In the genomic region with DNA sequence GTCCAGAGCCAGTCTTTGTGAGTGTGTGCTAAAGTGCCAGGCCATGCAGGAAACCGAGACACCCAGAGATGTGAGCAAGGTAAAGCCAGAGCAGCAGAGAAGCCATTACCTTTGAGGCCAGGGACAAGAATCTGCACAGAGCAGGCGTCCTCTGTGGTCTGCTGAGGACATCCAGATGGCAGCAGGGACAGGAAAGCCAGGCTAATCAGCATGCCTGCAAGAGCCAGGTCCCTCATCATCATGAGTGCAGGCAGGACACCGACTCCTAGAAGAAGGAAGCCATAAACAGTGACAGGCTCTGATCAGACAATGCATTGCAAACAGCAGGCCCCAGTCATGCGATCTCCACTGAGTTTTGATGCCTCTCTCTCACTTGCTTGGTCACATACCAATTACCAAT, we compare ENCODE assay signal across 32 mouse cellular contexts. TPM values are rescaled to one million over a fixed set of nuclear protein-coding genes. Genes with fewer than 3 reads are reported as not detected.
"Had no signal": no experiment of that assay in that cellular context is flagged by ENCODE, and none has a peak within 500 bp of the region (broad histone marks: within the 10 kb centered on the region; RNA-seq: fewer than 3 reads in every experiment).

No protein-coding gene starts in this region.

- H3K4me3 ChIP-seq: gastrocnemius, adult 2 months; heart, embryonic 10.5 days; heart, embryonic 12.5 days; hindbrain, embryonic 13.5 days; left cerebral cortex, adult 2 months; limb, embryonic 10.5 days; limb, embryonic 12.5 days; liver, embryonic 12.5 days had no signal

- H3K27ac ChIP-seq: gastrocnemius, adult 2 months; heart, embryonic 10.5 days; hindbrain, embryonic 13.5 days; left cerebral cortex, adult 2 months; limb, embryonic 10.5 days; limb, embryonic 12.5 days; liver, embryonic 12.5 days had no signal

- DNase-seq: gastrocnemius, adult 2 months; gastrocnemius, postnatal 10 days; gastrocnemius, postnatal 25 days; heart, adult 18-20 months; heart, postnatal 10 days; heart, postnatal 4 days; kidney, adult 18-20 months; kidney, adult 8-10 months; kidney, postnatal 10 days; kidney, postnatal 25 days; kidney, postnatal 4 days had no signal

- H3K27me3 ChIP-seq: heart, embryonic 12.5 days; hindbrain, embryonic 13.5 days; limb, embryonic 12.5 days; liver, embryonic 12.5 days had no signal

- H3K9ac ChIP-seq: heart, embryonic 12.5 days; hindbrain, embryonic 13.5 days; limb, embryonic 12.5 days; liver, embryonic 12.5 days had no signal

- H3K4me2 ChIP-seq: heart, embryonic 12.5 days; hindbrain, embryonic 13.5 days; limb, embryonic 12.5 days; liver, embryonic 12.5 days had no signal

- H3K4me1 ChIP-seq: limb, embryonic 10.5 days; limb, embryonic 12.5 days had no signal

- ATAC-seq: hindbrain, embryonic 16.5 days; inflammation-experienced regulatory T-cells, adult 6 months; intestine, embryonic 16.5 days; liver, embryonic 12.5 days had no signal

- H3K9me3 ChIP-seq: heart, embryonic 10.5 days; heart, embryonic 12.5 days; hindbrain, embryonic 13.5 days; limb, embryonic 10.5 days; limb, embryonic 12.5 days; liver, embryonic 12.5 days had no signal

- H3K36me3 ChIP-seq: heart, embryonic 10.5 days; heart, embryonic 12.5 days; hindbrain, embryonic 13.5 days; limb, embryonic 10.5 days; limb, embryonic 12.5 days; liver, embryonic 12.5 days had no signal

RNA-seq across cellular contexts. Expression of a gene that starts 5.9 kb away (rescaled TPM):
- polyA plus RNA-seq: limb, embryonic 10.5 days; limb, embryonic 12.5 days had no signal

RNA-seq across cellular contexts. Expression of a gene that starts 35.0 kb away (rescaled TPM):
- total RNA-seq: gastrocnemius, adult 2 months; gastrocnemius, postnatal 10 days; gastrocnemius, postnatal 25 days; gastrocnemius, postnatal 4 days; granulocyte monocyte progenitor cell, adult 5-6 weeks; heart, adult 18-20 months; heart, adult 8-10 months; heart, postnatal 10 days; heart, postnatal 25 days; heart, postnatal 4 days; liver, adult 2 months had no signal
- polyA plus RNA-seq: heart, embryonic 10.5 days; heart, embryonic 12.5 days; heart, embryonic 14.5 days; heart, embryonic 16.5 days; hindbrain, embryonic 11.5 days; hindbrain, embryonic 13.5 days; inflammation-experienced regulatory T-cells, adult 6 months; intestine, embryonic 16.5 days; kidney, embryonic 14.5 days; kidney, embryonic 16.5 days; limb, embryonic 10.5 days; limb, embryonic 12.5 days; limb, embryonic 14.5 days; liver, adult 2 months; liver, embryonic 12.5 days had no signal
